Comparison of ENCODE assay signal across 8 mouse cellular contexts in genomic region chr14:24778748-24779630, GRCm38 (mm10).
DNase-seq lines count a peak whose midpoint lies in the region; ATAC-seq and TF ChIP-seq lines count a peak whose summit lies in the region.

No protein-coding gene starts in this region.

- WGBS in macrophage (ENCODE audit: missing documents): 2% methylated on average over 39 of the region's 39 CpGs

- H3K79me2 ChIP-seq in macrophage (ENCODE audit: inconsistent target): no peaks in the 10 kb centered on the region

- peak; percentile 37 for TF ChIP-seq CTCF in left cerebral cortex, adult 2 months (IDR thresholded peaks at IDR 0.05)

- ATAC-seq in activated CD4-positive, CD25-positive, alpha-beta regulatory T cell, adult 4 months: peak; percentile 78
- ATAC-seq in common myeloid progenitor, adult 5-6 weeks (replicated peaks; ENCODE audit: low read depth, poor library complexity, severe bottlenecking): peak; percentile 89

- intact Hi-C loops in left cerebral cortex, adult 2 months (cut with DNase I): loop anchor here (2.0 to 10.0 kb wide), 7 partner anchors 44 to 876 kb away; partner anchors contain the start of gene Zmiz1

- H3K4me3 ChIP-seq in left cerebral cortex, adult 2 months: peak overlapping the region; percentile 32
- peak overlapping the region; percentile 13; the same call in 1 of the 2 replicates for H3K4me3 ChIP-seq in macrophage (ENCODE audit: inconsistent target)

- no peaks in the 10 kb centered on the region for H3K36me3 ChIP-seq in macrophage (ENCODE audit: inconsistent target)

- peak; percentile 85 for DNase-seq in gastrocnemius, postnatal 10 days
- DNase-seq in hindlimb bud, embryonic 11.5 days (ENCODE audit: extremely low spot score, low read depth, low spot score): peak; percentile 50
- DNase-seq in left cerebral cortex, adult 2 months (ENCODE audit: extremely low spot score in 1 of 2, low spot score in 2 of 2): peak; percentile 89 to 91
- DNase-seq in retina, postnatal 7 days (ENCODE audit: low read depth, low spot score): peak; percentile 84
- peak; percentile 75 to 81 for DNase-seq in urinary bladder, adult 18-20 months (ENCODE audit: low spot score in 2 of 2)

- peak overlapping the region; percentile 96 for H3K27ac ChIP-seq in left cerebral cortex, adult 2 months
- peak overlapping the region; percentile 25 for H3K27ac ChIP-seq in macrophage

Comparison
In these comparisons a context has a peak if more than half of its experiments do, and no peak if none do; other contexts are left out.
1. Peak in every context shown above with its lines: DNase-seq, ATAC-seq, H3K4me3 ChIP-seq and H3K27ac ChIP-seq.